Mouse (Mus musculus) spleen, adult 10 weeks (tissue): Measurements from ENCODE around the gene Bicdl1. TPM values are rescaled to one million over a fixed set of nuclear protein-coding genes. Genes with fewer than 3 reads are reported as not detected.

ENCODE experiments used
- polyA plus RNA-seq: library from polyadenylated mRNA; stranded (reverse); fragments of 350-450 nt; fragmentation: Illumina TruSeq; extraction: RNeasy Lipid Tissue Mini Kit (QIAGEN cat#74804); gene quantifications from one replicate; pipeline ENCODE4 v1.2.3, GENCODE M21; 2015; ENCODE audit warnings: low replicate concordance; ENCODE audit not compliant: insufficient read depth

Bicdl1 gene
- 6.4 TPM for polyA plus RNA-seq

DNA sequence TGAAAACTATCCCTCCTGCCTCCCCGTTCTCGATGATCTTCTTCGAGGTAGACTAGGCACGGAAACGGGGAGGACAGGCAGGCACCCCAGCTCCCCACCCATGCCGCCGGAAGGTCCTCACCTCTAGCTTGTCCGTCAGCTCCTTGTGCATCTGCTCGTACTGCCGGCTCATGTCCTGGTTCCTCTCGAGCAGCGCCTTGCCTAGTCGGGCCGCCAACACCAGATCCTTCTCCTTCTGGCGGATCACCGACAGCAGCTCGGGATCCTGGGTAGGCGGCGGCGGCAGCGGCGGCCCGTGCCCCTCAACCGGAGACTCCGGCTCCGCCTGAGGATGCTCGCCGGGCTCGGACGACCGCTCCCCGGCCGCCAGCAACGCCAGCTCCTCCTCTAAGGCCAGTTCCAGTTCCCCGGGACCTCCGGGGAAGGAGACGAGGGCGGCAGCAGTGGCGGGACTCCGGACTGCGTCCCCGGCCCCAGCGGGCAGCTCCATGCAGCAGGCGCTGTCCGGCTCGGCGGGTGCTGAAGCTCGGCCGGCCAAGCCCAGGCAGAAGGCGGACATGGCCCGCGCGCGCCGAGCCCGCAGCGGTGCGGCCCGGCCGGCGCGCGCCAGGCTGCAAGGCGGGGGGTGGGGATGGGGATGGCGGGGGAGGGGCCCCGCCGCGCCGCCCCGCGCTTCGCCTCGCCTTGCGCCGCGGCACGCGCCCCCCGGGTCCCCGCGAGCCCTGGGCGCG lies at the start of gene Bicdl1:
Gene Bicdl1 (minus strand): TSS at position 621 of the 731 bp plus-strand sequence.

GRCm38 (mm10) chr5:115631505-115632357 lies 99.7 kb downstream of the Bicdl1 start, which contains the start of gene Rab35:
Rab35 (plus strand) TSS chr5:115631908.

Other genes starting within 250 kb of the Bicdl1 start
- 17.1 TPM for gene Sirt4, start 246.9 kb downstream of the Bicdl1 start, polyA plus RNA-seq
- 42.2 TPM for gene Pxn, start 224.9 kb downstream of the Bicdl1 start, polyA plus RNA-seq
- 925 TPM for gene Rplp0, start 172.2 kb downstream of the Bicdl1 start, polyA plus RNA-seq
- 13.0 TPM for gene Gcn1l1, start 166.4 kb downstream of the Bicdl1 start, polyA plus RNA-seq
- 49.0 TPM for gene Rab35, start 99.7 kb downstream of the Bicdl1 start, polyA plus RNA-seq
- gene Cit, start 113.7 kb upstream of the Bicdl1 start, polyA plus RNA-seq, result 3.0 TPM